Mouse (Mus musculus) liver, embryonic 16.5 days (tissue): ENCODE results near the gene Nagpa. TPM values are rescaled to one million over a fixed set of nuclear protein-coding genes. Genes with fewer than 3 reads are reported as not detected.
A peak's percentile ranks its signal among the peaks of the same experiment; 100 is the strongest.

Source experiments
- ATAC-seq: fragments of 200-750 bp; cut with Nextera tagmentation; 2 replicates; pipeline ENCODE4 v1.8.0; 2017; ENCODE audit warnings: low read depth, mild to moderate bottlenecking, moderate number of reproducible peaks, moderate library complexity
- H3K27ac ChIP-seq: fragments of 300-500 bp; sonication (generic); 2 replicates; pipeline ENCODE4 v1.5.1; 2014; ENCODE audit warnings: mild to moderate bottlenecking, low read length
- H3K27me3 ChIP-seq: fragments of 300-500 bp; sonication (generic); 2 replicates; pipeline ENCODE4 v1.6.1; 2014; ENCODE audit warnings: low read depth, low read length, mixed read lengths; ENCODE audit not compliant: control insufficient read depth, insufficient read depth
- H3K36me3 ChIP-seq: fragments of 300-500 bp; sonication (generic); 2 replicates; pipeline ENCODE4 v1.6.1; 2014; ENCODE audit warnings: mild to moderate bottlenecking; ENCODE audit not compliant: control insufficient read depth, insufficient read depth
- H3K4me1 ChIP-seq: fragments of 300-500 bp; sonication (generic); 2 replicates; pipeline ENCODE4 v1.6.1; 2014; ENCODE audit warnings: low read depth, low read length, mixed read lengths; ENCODE audit not compliant: control insufficient read depth
- H3K4me2 ChIP-seq: fragments of 300-500 bp; sonication (generic); 2 replicates; pipeline ENCODE4 v1.6.1; 2014; ENCODE audit warnings: low read depth, low read length, mixed read lengths
- H3K4me3 ChIP-seq: fragments of 300-500 bp; sonication (generic); 2 replicates; pipeline ENCODE4 v1.5.1; 2014; ENCODE audit warnings: low read depth, mild to moderate bottlenecking, low read length
- H3K9ac ChIP-seq: fragments of 300-500 bp; sonication (generic); 2 replicates; pipeline ENCODE4 v1.6.1; 2014; ENCODE audit warnings: low read depth, low read length
- H3K9me3 ChIP-seq: fragments of 300-500 bp; sonication (generic); replicated peaks from 2 replicates; pipeline ENCODE4 v1.6.1; 2016; ENCODE audit warnings: low read length; ENCODE audit not compliant: control insufficient read depth
- WGBS: fragments of 180-500 bp; shearing (Covaris S2); extraction: QIAGEN DNeasy Blood & Tissue Kit; methylation state at CpG from one replicate; pipeline ENCODE4 v1.1.7; 2014; ENCODE audit not compliant: insufficient replicate concordance; 5-methylcytosine and 5-hydroxymethylcytosine counted together
- polyA plus RNA-seq: library from polyadenylated mRNA; unstranded; fragments of >200 nt; fragmentation: Nextera tagmentation; extraction: Ambion mirVana; gene quantifications from 2 replicates; pipeline ENCODE4 v1.2.1, GENCODE M21; 2015

The Nagpa gene
- 11.7 and 12.2 TPM in 2 replicates for polyA plus RNA-seq

- peak within 1 kb of the TSS; percentile 80 for H3K4me3 ChIP-seq
- ATAC-seq = peak; percentile 73
- no peaks in the 10 kb centered on the region for H3K27me3 ChIP-seq
- peaks cover 5% of the 10 kb centered on the region for H3K36me3 ChIP-seq
- WGBS = 3% methylated on average over 40 of the region's 40 CpGs
- H3K4me2 ChIP-seq = peak within 1 kb of the TSS; percentile 93
- peak within 1 kb of the TSS; percentile 33; the same call in 1 of the 2 replicates for H3K27ac ChIP-seq
- H3K9me3 ChIP-seq = no peaks in the 10 kb centered on the region
- H3K4me1 ChIP-seq = peaks cover 7% of the 10 kb centered on the region
- peak within 1 kb of the TSS; percentile 73 for H3K9ac ChIP-seq
Measured at GRCm38 (mm10) chr16:5203668-5204433, at the start of gene Nagpa. Nagpa (minus strand) TSS chr16:5204012.

GRCm38 (mm10) chr16:5252260-5252659, 48.4 kb upstream of the Nagpa start:
- no peaks in the 10 kb centered on the region for H3K9me3 ChIP-seq
- no peaks in the 10 kb centered on the region for H3K27me3 ChIP-seq
- 76% methylated on average over 2 of the region's 2 CpGs for WGBS
- H3K9ac ChIP-seq = no peak overlapping the region
- H3K36me3 ChIP-seq = no peaks in the 10 kb centered on the region; the same call in 1 of the 2 replicates
- H3K4me2 ChIP-seq = no peak overlapping the region
- peaks cover 18% of the 10 kb centered on the region for H3K4me1 ChIP-seq
- no peak for ATAC-seq
- H3K4me3 ChIP-seq = no peak overlapping the region
- no peak overlapping the region for H3K27ac ChIP-seq

DNA sequence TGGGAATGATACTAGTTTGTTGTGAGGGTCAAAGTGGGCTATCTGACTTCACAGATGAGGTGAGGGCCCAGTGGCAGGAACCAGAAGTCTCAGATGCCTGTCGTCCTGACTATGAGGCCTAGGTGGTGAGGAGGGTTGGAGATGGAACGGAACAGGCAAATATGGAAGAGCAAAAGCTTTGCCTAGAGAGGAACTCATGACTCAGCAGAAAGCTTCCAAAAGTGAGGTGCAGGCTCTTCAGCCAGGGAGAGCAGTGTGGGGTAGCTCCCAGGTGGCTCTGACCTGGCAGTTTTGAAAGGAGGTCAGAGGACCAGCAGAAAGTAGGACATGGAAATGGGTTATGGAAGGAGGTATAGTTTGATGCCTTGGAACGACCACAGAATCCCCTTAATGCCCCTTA, 47.1 kb upstream of the Nagpa start:
- Histone ChIP-seq H3K4me2 (no peak overlapping the region), H3K9ac (no peak overlapping the region), H3K4me3 (no peak overlapping the region), H3K27me3 (no peaks in the 10 kb centered on the region), H3K9me3 (no peaks in the 10 kb centered on the region), H3K27ac (no peak overlapping the region), H3K36me3 (no peaks in the 10 kb centered on the region; the same call in 1 of the 2 replicates), H3K4me1 (peaks cover 15% of the 10 kb centered on the region)
- 63% methylated on average over 3 of the region's 3 CpGs for WGBS
- no peak for ATAC-seq

DNA sequence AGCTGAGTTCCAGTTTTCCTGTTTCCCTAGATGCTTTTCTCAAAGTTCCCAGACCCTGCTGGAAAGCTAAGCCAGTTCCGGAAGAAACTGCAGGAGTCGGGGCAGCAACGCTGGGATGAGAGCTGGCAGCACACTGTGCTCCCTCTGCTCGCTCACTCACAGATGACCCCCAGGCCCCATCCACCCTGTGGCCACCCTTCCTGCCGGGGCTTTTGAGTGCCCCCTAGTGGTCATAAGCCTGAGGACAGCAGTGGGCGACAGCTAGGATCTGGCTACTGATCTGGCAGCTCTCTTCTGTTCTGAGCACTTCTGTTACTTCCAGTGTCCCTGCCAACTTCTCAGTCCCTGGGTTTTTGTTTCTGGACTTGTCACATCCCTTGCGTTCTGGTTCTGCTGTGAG, 40.6 kb upstream of the Nagpa start:
- H3K27ac ChIP-seq = no peak overlapping the region
- no peak overlapping the region for H3K4me3 ChIP-seq
- ATAC-seq = peak; percentile 59; the same call in 1 of the 2 replicates
- no peaks in the 10 kb centered on the region for H3K4me1 ChIP-seq
- H3K36me3 ChIP-seq = no peaks in the 10 kb centered on the region; the same call in none of the 2 replicates
- no peaks in the 10 kb centered on the region for H3K9me3 ChIP-seq
- H3K9ac ChIP-seq = no peak overlapping the region
- H3K4me2 ChIP-seq = no peak overlapping the region
- 28% methylated on average over 7 of the region's 7 CpGs for WGBS
- no peaks in the 10 kb centered on the region for H3K27me3 ChIP-seq

- H3K4me2 ChIP-seq = no peak overlapping the region
- no peak for ATAC-seq
- no peaks in the 10 kb centered on the region; the same call in none of the 2 replicates for H3K36me3 ChIP-seq
- H3K4me1 ChIP-seq = no peaks in the 10 kb centered on the region
- WGBS = 76% methylated on average over 6 of the region's 6 CpGs
- no peaks in the 10 kb centered on the region for H3K27me3 ChIP-seq
- H3K9me3 ChIP-seq = no peaks in the 10 kb centered on the region
- no peak overlapping the region for H3K9ac ChIP-seq
- H3K4me3 ChIP-seq = no peak overlapping the region
- H3K27ac ChIP-seq = no peak overlapping the region
Measured at GRCm38 (mm10) chr16:5242882-5243281, 39.1 kb upstream of the Nagpa start.

- H3K27ac ChIP-seq = no peak overlapping the region
- H3K27me3 ChIP-seq = no peaks in the 10 kb centered on the region
- no peak overlapping the region for H3K4me3 ChIP-seq
- H3K9ac ChIP-seq = no peak overlapping the region
- H3K4me2 ChIP-seq = no peak overlapping the region
- no peak for ATAC-seq
- H3K36me3 ChIP-seq = no peaks in the 10 kb centered on the region; the same call in 1 of the 2 replicates
- H3K9me3 ChIP-seq = no peaks in the 10 kb centered on the region
- 83% methylated on average over 4 of the region's 4 CpGs for WGBS
- no peaks in the 10 kb centered on the region for H3K4me1 ChIP-seq
Measured at GRCm38 (mm10) chr16:5242355-5242754, 38.5 kb upstream of the Nagpa start.

DNA sequence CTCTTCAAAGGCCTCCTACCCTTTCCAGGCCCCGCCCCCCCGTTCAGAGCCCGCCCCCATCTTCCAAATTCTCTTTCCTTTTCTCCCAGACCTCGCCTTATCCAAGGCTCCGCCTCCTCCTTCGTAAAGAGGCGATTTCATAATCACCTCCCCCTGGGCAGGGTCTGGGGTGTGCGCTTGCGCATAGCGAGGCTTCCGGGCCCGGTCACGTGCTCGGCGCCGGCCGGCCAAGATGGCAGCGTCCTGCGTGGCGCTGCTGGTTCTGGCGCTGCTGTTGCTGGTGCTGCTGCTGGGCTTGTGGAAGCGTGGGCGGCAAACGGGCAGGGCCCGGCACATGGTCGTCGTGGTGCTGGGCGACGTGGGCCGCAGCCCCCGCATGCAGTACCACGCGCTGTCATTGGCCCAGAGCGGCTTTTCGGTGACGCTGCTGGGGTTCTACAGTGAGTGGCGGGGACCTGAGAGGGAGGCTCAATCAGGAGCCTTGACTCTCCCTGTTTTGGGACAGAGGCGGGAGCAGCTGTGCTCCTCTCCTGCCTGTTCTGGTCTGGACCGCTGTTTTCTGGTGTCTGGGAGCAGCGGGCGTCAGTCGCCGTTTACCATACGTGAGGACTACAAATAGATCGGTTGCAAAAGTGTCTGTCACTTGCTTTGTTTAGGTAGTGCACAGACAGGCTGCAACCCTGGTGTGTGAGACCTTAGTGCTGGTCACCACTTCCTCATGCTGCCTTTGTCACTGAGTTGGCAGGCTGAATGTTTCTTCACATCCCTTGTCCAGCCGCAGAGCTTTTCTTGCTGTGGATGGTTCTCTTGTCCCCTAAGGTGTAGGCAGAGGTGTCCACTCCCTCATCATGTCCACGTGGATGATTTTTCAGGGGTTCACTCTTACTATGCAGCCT, 29.9 kb upstream of the Nagpa start, which contains the start of gene Alg1:
Gene Alg1 (plus strand): TSS at position 204 of the 896 bp plus-strand sequence.
- Histone ChIP-seq H3K27ac (peak within 1 kb of the TSS; percentile 24), H3K9ac (peak within 1 kb of the TSS; percentile 74), H3K36me3 (no peaks in the 10 kb centered on the region), H3K9me3 (no peaks in the 10 kb centered on the region), H3K27me3 (no peaks in the 10 kb centered on the region), H3K4me1 (peaks cover 10% of the 10 kb centered on the region), H3K4me2 (peak within 1 kb of the TSS; percentile 85), H3K4me3 (peak within 1 kb of the TSS; percentile 81)
- 1% methylated on average over 47 of the region's 47 CpGs for WGBS
- ATAC-seq = peak; percentile 95

DNA sequence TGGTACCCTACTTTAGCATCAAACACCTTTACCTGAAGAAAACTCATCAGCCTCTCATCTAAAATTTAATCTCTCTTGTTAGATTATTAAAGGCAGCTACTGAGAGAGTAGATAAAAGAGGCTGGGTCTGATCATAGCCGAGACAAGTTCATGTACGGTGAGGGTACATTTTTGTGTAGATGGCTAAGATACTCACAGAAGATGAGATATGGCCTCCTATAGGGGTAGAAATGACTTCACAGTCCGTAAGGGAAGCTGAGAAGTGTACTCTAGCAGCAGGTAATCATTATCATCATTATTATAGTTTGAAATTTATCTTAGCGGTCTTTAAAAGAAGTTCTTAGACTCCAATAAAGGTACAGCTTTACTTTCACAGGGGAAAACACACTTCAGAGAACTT, 29.2 kb upstream of the Nagpa start:
- H3K27ac ChIP-seq = no peak overlapping the region; the same call in 1 of the 2 replicates
- peak overlapping the region; percentile 85 for H3K4me2 ChIP-seq
- no peaks in the 10 kb centered on the region for H3K9me3 ChIP-seq
- peak overlapping the region; percentile 81 for H3K4me3 ChIP-seq
- no peaks in the 10 kb centered on the region for H3K27me3 ChIP-seq
- no peaks in the 10 kb centered on the region for H3K36me3 ChIP-seq
- H3K4me1 ChIP-seq = peaks cover 10% of the 10 kb centered on the region
- no peak for ATAC-seq
- WGBS = 63% methylated on average over 4 of the region's 4 CpGs
- H3K9ac ChIP-seq = no peak overlapping the region
